14 mouse cellular contexts compared by ENCODE assay signal in genomic region chr1:89870134-89870905, GRCm38 (mm10).
DNase-seq lines count a peak whose midpoint lies in the region; ATAC-seq and TF ChIP-seq lines count a peak whose summit lies in the region.
"Had no signal": no experiment of that assay in that cellular context is flagged by ENCODE, and none has a peak within 500 bp of the region (broad histone marks: within the 10 kb centered on the region; RNA-seq: fewer than 3 reads in every experiment).

No protein-coding gene starts in this region.

- no peak overlapping the region for H3K4me3 ChIP-seq in forebrain, embryonic 10.5 days
- no peak overlapping the region for H3K4me3 ChIP-seq in forebrain, postnatal 0 days (ENCODE audit: low read depth, low read length)
- H3K4me3 ChIP-seq in hindbrain, embryonic 11.5 days (ENCODE audit: low read depth, low read length), result no peak overlapping the region
- H3K4me3 ChIP-seq in hindbrain, embryonic 16.5 days (ENCODE audit: low read length), result no peak overlapping the region

- 47% methylated on average over 12 of the region's 12 CpGs for WGBS in forebrain, embryonic 10.5 days
- WGBS in forebrain, postnatal 0 days, result 43% methylated on average over 12 of the region's 12 CpGs
- WGBS in hindbrain, embryonic 11.5 days, result 43% methylated on average over 12 of the region's 12 CpGs
- 40% methylated on average over 12 of the region's 12 CpGs for WGBS in hindbrain, embryonic 16.5 days

- TF ChIP-seq CTCF in forebrain, postnatal 0 days (IDR thresholded peaks at IDR 0.05; ENCODE audit: low read depth), result no peak

- H3K4me2 ChIP-seq in forebrain, postnatal 0 days (ENCODE audit: low read depth), result no peak overlapping the region
- no peak overlapping the region for H3K4me2 ChIP-seq in hindbrain, embryonic 11.5 days (replicated peaks; ENCODE audit: low read depth, low read length)
- H3K4me2 ChIP-seq in hindbrain, embryonic 16.5 days (ENCODE audit: low read length), result no peak overlapping the region

- no peak for DNase-seq in forebrain, embryonic 10.5 days (ENCODE audit: extremely low spot score, low spot score)
- DNase-seq in forebrain, postnatal 0 days, result no peak
- no peak for DNase-seq in hindbrain, embryonic 11.5 days (ENCODE audit: low spot score)
- peak; percentile 56 for DNase-seq in retina, embryonic 14.5 days (ENCODE audit: low spot score)
- no peak for DNase-seq in retina, postnatal 1 day
- peak; percentile 18 for DNase-seq in skeletal muscle tissue, adult 2 months (ENCODE audit: low read depth, low spot score)
- no peak for DNase-seq in testis, postnatal 14 days (ENCODE audit: low spot score)
- DNase-seq: adrenal gland, postnatal 10 days; gastrocnemius, postnatal 14 days; liver; lung, postnatal 4 days; thymus, postnatal 14 days had no signal

- H3K9me3 ChIP-seq in forebrain, embryonic 10.5 days, result no peaks in the 10 kb centered on the region
- H3K9me3 ChIP-seq in forebrain, postnatal 0 days (ENCODE audit: low read length), result no peaks in the 10 kb centered on the region
- no peaks in the 10 kb centered on the region for H3K9me3 ChIP-seq in hindbrain, embryonic 11.5 days (ENCODE audit: control insufficient read depth, low read length)
- no peaks in the 10 kb centered on the region for H3K9me3 ChIP-seq in hindbrain, embryonic 16.5 days (ENCODE audit: control insufficient read depth, low read length)

- 0 out of 2 replicates have a peak overlapping the region, but pooled peaks have one; percentile 8 for H3K27ac ChIP-seq in forebrain, embryonic 10.5 days
- no peak overlapping the region for H3K27ac ChIP-seq in forebrain, postnatal 0 days (ENCODE audit: low read depth, low read length)
- no peak overlapping the region for H3K27ac ChIP-seq in hindbrain, embryonic 11.5 days (ENCODE audit: low read depth, low read length)
- H3K27ac ChIP-seq in hindbrain, embryonic 16.5 days (ENCODE audit: low read depth, low read length), result no peak overlapping the region
- H3K27ac ChIP-seq: kidney, postnatal 0 days had no signal

- H3K36me3 ChIP-seq in forebrain, embryonic 10.5 days (replicated peaks), result no peaks in the 10 kb centered on the region
- H3K36me3 ChIP-seq in forebrain, postnatal 0 days (ENCODE audit: insufficient read depth), result no peaks in the 10 kb centered on the region
- H3K36me3 ChIP-seq in hindbrain, embryonic 11.5 days (ENCODE audit: control insufficient read depth, insufficient read depth, low read length), result no peaks in the 10 kb centered on the region
- no peaks in the 10 kb centered on the region for H3K36me3 ChIP-seq in hindbrain, embryonic 16.5 days (ENCODE audit: control insufficient read depth, insufficient read depth, low read length)

- ATAC-seq in forebrain, postnatal 0 days, result no peak
- 0 out of 2 replicates have a peak, but pooled peaks have one; percentile 19 for ATAC-seq in hindbrain, embryonic 11.5 days (ENCODE audit: low FRiP score)
- no peak for ATAC-seq in hindbrain, embryonic 16.5 days

- peaks cover 86% of the 10 kb centered on the region for H3K27me3 ChIP-seq in forebrain, embryonic 10.5 days (ENCODE audit: poor library complexity, severe bottlenecking)
- H3K27me3 ChIP-seq in forebrain, postnatal 0 days (ENCODE audit: insufficient read depth, low read length), result no peaks in the 10 kb centered on the region
- H3K27me3 ChIP-seq in hindbrain, embryonic 11.5 days (ENCODE audit: control insufficient read depth, insufficient read depth, low read length), result no peaks in the 10 kb centered on the region
- H3K27me3 ChIP-seq in hindbrain, embryonic 16.5 days (replicated peaks; ENCODE audit: control insufficient read depth, insufficient read depth, low read length), result no peaks in the 10 kb centered on the region

- no peak overlapping the region for H3K9ac ChIP-seq in forebrain, postnatal 0 days
- no peak overlapping the region for H3K9ac ChIP-seq in hindbrain, embryonic 11.5 days (ENCODE audit: low read depth, low read length)
- no peak overlapping the region for H3K9ac ChIP-seq in hindbrain, embryonic 16.5 days (ENCODE audit: low read depth, low read length)

- H3K4me1 ChIP-seq in forebrain, embryonic 10.5 days, result peaks cover 48% of the 10 kb centered on the region
- H3K4me1 ChIP-seq in forebrain, postnatal 0 days (ENCODE audit: insufficient read depth), result no peaks in the 10 kb centered on the region
- H3K4me1 ChIP-seq in hindbrain, embryonic 11.5 days (replicated peaks; ENCODE audit: control insufficient read depth, insufficient read depth, low read length), result peaks cover 11% of the 10 kb centered on the region
- peaks cover 15% of the 10 kb centered on the region for H3K4me1 ChIP-seq in hindbrain, embryonic 16.5 days (ENCODE audit: control insufficient read depth, insufficient read depth, low read depth, low read length)

Comparison
In these comparisons a context has a peak if more than half of its experiments do, and no peak if none do; other contexts are left out.
1. DNase-seq: peak in retina, embryonic 14.5 days (single experiment) and skeletal muscle tissue, adult 2 months (single experiment); none in forebrain, embryonic 10.5 days (single experiment), forebrain, postnatal 0 days (single experiment), hindbrain, embryonic 11.5 days (single experiment), retina, postnatal 1 day (single experiment) and testis, postnatal 14 days (single experiment).